In genomic region chr6:72175419-72175818, GRCm38 (mm10) we compare ENCODE assay signal across 14 mouse cellular contexts. TPM values are rescaled to one million over a fixed set of nuclear protein-coding genes. Genes with fewer than 3 reads are reported as not detected.
"Had no signal": no experiment of that assay in that cellular context is flagged by ENCODE, and none has a peak within 500 bp of the region (broad histone marks: within the 10 kb centered on the region; RNA-seq: fewer than 3 reads in every experiment).

No protein-coding gene starts in this region.

- H3K27ac ChIP-seq: hindbrain, embryonic 15.5 days; limb, embryonic 12.5 days; liver, embryonic 13.5 days; macrophage; neural tube, embryonic 12.5 days had no signal

- H3K9ac ChIP-seq: hindbrain, embryonic 15.5 days; limb, embryonic 12.5 days; liver, embryonic 13.5 days; neural tube, embryonic 12.5 days had no signal

- H3K27me3 ChIP-seq: hindbrain, embryonic 15.5 days; limb, embryonic 12.5 days; liver, embryonic 13.5 days; neural tube, embryonic 12.5 days had no signal

- H3K4me3 ChIP-seq: hindbrain, embryonic 15.5 days; limb, embryonic 12.5 days; liver, embryonic 13.5 days; megakaryocyte, embryonic 14.5 days; neural tube, embryonic 12.5 days had no signal

- DNase-seq: kidney, adult 8-10 months; kidney, postnatal 25 days; liver, embryonic 13.5 days; lung, adult 2 months; lung, postnatal 10 days; retina, postnatal 1 day; thymus, postnatal 4 days had no signal

- H3K4me1 ChIP-seq: hindbrain, embryonic 15.5 days; limb, embryonic 12.5 days; neural tube, embryonic 12.5 days had no signal

- H3K4me2 ChIP-seq: hindbrain, embryonic 15.5 days; limb, embryonic 12.5 days; liver, embryonic 13.5 days; neural tube, embryonic 12.5 days had no signal

- H3K9me3 ChIP-seq: hindbrain, embryonic 15.5 days; limb, embryonic 12.5 days; liver, embryonic 13.5 days; megakaryocyte, embryonic 14.5 days; neural tube, embryonic 12.5 days had no signal

- H3K36me3 ChIP-seq: hindbrain, embryonic 15.5 days; limb, embryonic 12.5 days; liver, embryonic 13.5 days; neural tube, embryonic 12.5 days had no signal

- ATAC-seq: inflammation-experienced regulatory T-cells, adult 6 months; intestine, postnatal 0 days had no signal

RNA-seq across cellular contexts. Expression of gene Atoh8, which starts 60.0 kb away (rescaled TPM):
- polyA plus RNA-seq: inflammation-experienced regulatory T-cells, adult 6 months; macrophage had no signal
